Mouse (Mus musculus) thymus, adult 2 months (tissue): ENCODE results near the gene Med28.

Source experiments
- CTCF ChIP-seq: fragments of 200-500 bp; IDR thresholded peaks from 2 replicates; pipeline ENCODE4 v1.5.1; 2012; ENCODE audit warnings: mild to moderate bottlenecking, control low read depth, low read length, moderate library complexity, borderline replicate concordance; ENCODE audit not compliant: control insufficient read depth, poor library complexity, insufficient read depth; ENCODE audit errors: extremely low read depth
- POLR2A ChIP-seq: fragments of 200-500 bp; IDR thresholded peaks from 2 replicates; pipeline ENCODE4 v1.6.1; 2012; ENCODE audit warnings: mild to moderate bottlenecking, low read length, control low read depth, moderate library complexity; ENCODE audit not compliant: control insufficient read depth, poor library complexity, insufficient read depth; ENCODE audit errors: extremely low read depth

GRCm38 (mm10) chr5:45476288-45476687 lies 43.7 kb upstream of the Med28 start:
- no peak for TF ChIP-seq CTCF
- TF ChIP-seq POLR2A = no peak
